ENCODE assay signal across 29 mouse cellular contexts in the genomic region with DNA sequence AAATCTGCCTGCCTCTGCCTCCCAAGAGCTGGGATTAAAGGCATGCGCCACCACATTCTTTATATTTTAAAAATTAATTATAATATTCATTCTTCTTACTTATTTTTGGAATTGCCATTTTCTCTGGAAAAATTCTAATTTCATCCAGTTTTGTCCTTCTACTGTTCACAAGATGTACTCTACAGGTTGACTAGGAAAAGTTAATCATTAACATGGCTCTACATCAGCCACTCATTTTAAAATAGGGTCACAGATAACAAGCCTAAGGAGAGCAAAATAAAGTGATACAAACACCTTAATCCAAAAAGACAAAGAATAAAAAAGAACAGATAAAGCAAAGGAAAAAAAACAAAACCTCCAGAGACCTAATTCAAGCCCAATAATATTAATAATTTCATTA.
"Had no signal": no experiment of that assay in that cellular context is flagged by ENCODE, and none has a peak within 500 bp of the region (broad histone marks: within the 10 kb centered on the region; RNA-seq: fewer than 3 reads in every experiment).

No protein-coding gene starts in this region.

- H3K9ac ChIP-seq: embryonic facial prominence, embryonic 12.5 days; embryonic facial prominence, embryonic 13.5 days; embryonic facial prominence, embryonic 15.5 days; forebrain, embryonic 12.5 days; forebrain, embryonic 13.5 days; forebrain, embryonic 15.5 days; forebrain, postnatal 0 days had no signal

- ATAC-seq: forebrain, embryonic 13.5 days; forebrain, embryonic 14.5 days; forebrain, embryonic 15.5 days; forebrain, embryonic 16.5 days; forebrain, postnatal 0 days had no signal

- H3K4me1 ChIP-seq: embryonic facial prominence, embryonic 12.5 days; embryonic facial prominence, embryonic 13.5 days; embryonic facial prominence, embryonic 15.5 days; forebrain, embryonic 12.5 days; forebrain, embryonic 13.5 days; forebrain, embryonic 15.5 days had no signal

- DNase-seq: cerebellum, adult 2 months; cerebellum, adult 8-10 months; cerebellum, adult 9-10 months; cerebellum, adult 9-11 months; cerebellum, postnatal 10 days; cerebellum, postnatal 14 days; cerebellum, postnatal 25 days; cerebellum, postnatal 36 days; embryo, embryonic 11 days; forebrain, postnatal 0 days; gastrocnemius, adult 2 months; gastrocnemius, postnatal 10 days; gastrocnemius, postnatal 14 days; gastrocnemius, postnatal 25 days; gastrocnemius, postnatal 36 days; heart, adult 11 months; heart, adult 18-20 months; heart, adult 2 months had no signal

- H3K36me3 ChIP-seq: embryonic facial prominence, embryonic 12.5 days; embryonic facial prominence, embryonic 15.5 days; forebrain, embryonic 10.5 days; forebrain, embryonic 12.5 days; forebrain, embryonic 15.5 days had no signal

- H3K4me3 ChIP-seq: embryonic facial prominence, embryonic 10.5 days; embryonic facial prominence, embryonic 12.5 days; embryonic facial prominence, embryonic 13.5 days; embryonic facial prominence, embryonic 15.5 days; erythroblast, embryonic 14.5 days; forebrain, embryonic 10.5 days; forebrain, embryonic 12.5 days; forebrain, embryonic 13.5 days; forebrain, embryonic 15.5 days; gastrocnemius, adult 2 months; heart, adult 2 months had no signal

- H3K4me2 ChIP-seq: embryonic facial prominence, embryonic 12.5 days; embryonic facial prominence, embryonic 13.5 days; embryonic facial prominence, embryonic 15.5 days; forebrain, embryonic 12.5 days; forebrain, embryonic 13.5 days; forebrain, embryonic 15.5 days had no signal

- H3K9me3 ChIP-seq: embryonic facial prominence, embryonic 10.5 days; embryonic facial prominence, embryonic 12.5 days; embryonic facial prominence, embryonic 13.5 days; embryonic facial prominence, embryonic 15.5 days; forebrain, embryonic 10.5 days; forebrain, embryonic 12.5 days; forebrain, embryonic 13.5 days; forebrain, embryonic 15.5 days had no signal

- H3K27me3 ChIP-seq: embryonic facial prominence, embryonic 12.5 days; embryonic facial prominence, embryonic 13.5 days; embryonic facial prominence, embryonic 15.5 days; forebrain, embryonic 12.5 days; forebrain, embryonic 13.5 days; forebrain, embryonic 15.5 days had no signal

- H3K27ac ChIP-seq: embryonic facial prominence, embryonic 10.5 days; embryonic facial prominence, embryonic 12.5 days; embryonic facial prominence, embryonic 13.5 days; embryonic facial prominence, embryonic 15.5 days; forebrain, embryonic 10.5 days; forebrain, embryonic 12.5 days; forebrain, embryonic 13.5 days; forebrain, embryonic 15.5 days; gastrocnemius, adult 2 months; heart, adult 2 months had no signal
